Mouse (Mus musculus): ENCODE data around the gene Smim13.
"Not testable (repeated sequence)": the region's sequence is repeated elsewhere in the genome, so short reads cannot be mapped to it uniquely, and the experiment has no call there.

The Smim13 gene

DNA sequence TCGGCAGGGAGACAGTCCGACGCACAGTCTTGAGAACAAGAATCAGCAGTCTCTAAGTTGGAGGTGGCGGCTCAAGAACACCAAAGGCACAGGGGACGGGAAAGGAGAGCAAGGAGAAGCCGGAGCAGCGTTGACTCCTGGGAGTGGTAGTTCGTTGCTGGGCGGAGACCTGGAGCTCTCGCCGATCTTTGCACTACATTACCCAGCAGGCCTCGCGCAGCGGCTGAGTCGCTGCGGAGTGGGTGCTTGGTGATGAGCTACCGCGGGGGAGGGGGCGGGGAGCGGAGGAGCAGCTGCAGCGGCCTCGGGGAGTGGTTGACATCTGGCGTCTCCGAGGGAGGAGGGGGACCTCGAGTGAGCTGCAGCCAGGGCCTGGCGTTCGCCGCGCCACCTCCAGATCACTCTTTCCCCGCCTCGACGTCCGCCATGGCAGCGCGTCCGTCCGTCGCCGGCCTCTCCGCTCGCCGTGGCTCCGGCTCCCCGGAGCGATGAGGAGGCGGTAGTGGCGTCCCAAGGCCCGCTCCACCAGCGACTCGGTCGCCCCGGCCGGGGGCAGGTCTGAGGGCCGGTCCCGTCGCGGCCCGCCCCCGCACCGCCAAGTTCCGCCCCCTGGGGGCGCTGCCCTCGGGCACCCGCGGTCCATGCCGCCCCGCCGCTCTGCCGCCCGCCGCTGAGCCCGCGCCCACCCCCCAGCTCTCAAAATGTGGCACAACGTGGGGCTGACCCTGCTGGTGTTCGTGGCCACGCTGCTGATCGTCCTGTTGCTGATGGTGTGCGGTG, at the start of gene Smim13:
Gene Smim13 (plus strand): TSS at position 307 of the 780 bp plus-strand sequence.
- no peak for TF ChIP-seq NANOG (IDR thresholded peaks at IDR 0.05; ENCODE audit: borderline replicate concordance, low read length)
- no peak for TF ChIP-seq CTCF (conservative IDR thresholded peaks at IDR 0.05; ENCODE audit: low read length)
- no peak for TF ChIP-seq POU5F1 (IDR thresholded peaks at IDR 0.05; ENCODE audit: borderline replicate concordance, low read length)
- peaks cover 41% of the 10 kb centered on the region for H3K4me1 ChIP-seq (replicated peaks; ENCODE audit: low read depth, low read length)
- peak within 1 kb of the TSS; percentile 89 for H3K4me3 ChIP-seq (replicated peaks; ENCODE audit: low read length)
- H3K27me3 ChIP-seq (ENCODE audit: insufficient read depth, low read length) = no peaks in the 10 kb centered on the region; the same call in 1 of the 2 replicates
- no peaks in the 10 kb centered on the region for H3K36me3 ChIP-seq (ENCODE audit: insufficient read depth, low read length)
- H3K9me3 ChIP-seq (ENCODE audit: low read length) = no peaks in the 10 kb centered on the region

DNA sequence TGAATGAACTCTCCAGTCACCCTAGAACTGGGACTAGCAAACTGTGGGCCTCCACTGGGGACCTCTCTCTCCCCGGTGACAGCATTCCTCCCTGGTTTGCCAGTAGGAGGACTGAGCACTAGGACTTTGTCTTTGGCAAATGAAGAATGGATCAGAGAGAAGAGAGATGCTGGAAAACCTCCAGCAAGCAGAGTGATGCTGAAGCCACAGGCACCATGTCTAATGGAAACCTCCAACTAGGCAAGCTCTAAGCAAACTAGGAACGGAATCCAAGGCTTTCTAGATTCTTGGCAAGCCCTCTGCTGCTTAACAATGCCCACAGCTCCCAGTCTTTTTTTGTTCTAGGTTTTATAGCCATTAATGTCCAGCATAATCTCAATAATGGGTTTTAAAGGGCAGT, 48.8 kb upstream of the Smim13 start:
- peaks cover 8% of the 10 kb centered on the region for H3K4me1 ChIP-seq (replicated peaks; ENCODE audit: low read depth, low read length)
- no peak for TF ChIP-seq NANOG (IDR thresholded peaks at IDR 0.05; ENCODE audit: borderline replicate concordance, low read length)
- TF ChIP-seq CTCF (conservative IDR thresholded peaks at IDR 0.05; ENCODE audit: low read length) = no peak
- TF ChIP-seq POU5F1 (IDR thresholded peaks at IDR 0.05; ENCODE audit: borderline replicate concordance, low read length) = no peak
- H3K27me3 ChIP-seq (ENCODE audit: insufficient read depth, low read length) = peaks cover 8% of the 10 kb centered on the region; the same call in 1 of the 2 replicates
- H3K36me3 ChIP-seq (ENCODE audit: insufficient read depth, low read length) = no peaks in the 10 kb centered on the region
- no peak overlapping the region for H3K4me3 ChIP-seq (replicated peaks; ENCODE audit: low read length)
- no peaks in the 10 kb centered on the region for H3K9me3 ChIP-seq (ENCODE audit: low read length)

DNA sequence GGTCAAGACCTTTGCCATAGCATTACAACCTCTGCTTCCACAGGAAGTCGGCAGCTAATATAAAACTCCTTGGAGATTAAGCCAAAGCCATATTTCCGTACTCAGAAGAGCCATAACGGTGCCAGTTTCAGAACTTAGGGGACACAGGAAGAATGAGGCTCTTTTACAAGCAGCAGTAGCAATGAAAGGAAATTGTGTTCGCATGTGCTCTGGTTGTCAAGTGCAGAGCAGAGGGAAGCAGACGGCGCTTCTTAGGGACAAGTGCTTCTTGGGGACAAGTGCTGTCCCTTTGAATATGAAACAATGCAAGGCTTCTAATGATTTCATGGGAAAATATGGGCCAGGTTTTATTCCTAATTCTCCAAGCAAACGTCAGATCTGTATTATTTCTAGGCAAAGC, 46.4 kb upstream of the Smim13 start:
- Histone ChIP-seq H3K27me3 (ENCODE audit: insufficient read depth, low read length) (peaks cover 8% of the 10 kb centered on the region; the same call in 1 of the 2 replicates), H3K4me3 (replicated peaks; ENCODE audit: low read length) (no peak overlapping the region), H3K9me3 (ENCODE audit: low read length) (no peaks in the 10 kb centered on the region), H3K36me3 (ENCODE audit: insufficient read depth, low read length) (no peaks in the 10 kb centered on the region), H3K4me1 (replicated peaks; ENCODE audit: low read depth, low read length) (no peaks in the 10 kb centered on the region; the same call in 1 of the 2 replicates)
- TF ChIP-seq NANOG (IDR thresholded peaks at IDR 0.05; ENCODE audit: borderline replicate concordance, low read length) (no peak), POU5F1 (IDR thresholded peaks at IDR 0.05; ENCODE audit: borderline replicate concordance, low read length) (no peak), CTCF (conservative IDR thresholded peaks at IDR 0.05; ENCODE audit: low read length) (no peak)

DNA sequence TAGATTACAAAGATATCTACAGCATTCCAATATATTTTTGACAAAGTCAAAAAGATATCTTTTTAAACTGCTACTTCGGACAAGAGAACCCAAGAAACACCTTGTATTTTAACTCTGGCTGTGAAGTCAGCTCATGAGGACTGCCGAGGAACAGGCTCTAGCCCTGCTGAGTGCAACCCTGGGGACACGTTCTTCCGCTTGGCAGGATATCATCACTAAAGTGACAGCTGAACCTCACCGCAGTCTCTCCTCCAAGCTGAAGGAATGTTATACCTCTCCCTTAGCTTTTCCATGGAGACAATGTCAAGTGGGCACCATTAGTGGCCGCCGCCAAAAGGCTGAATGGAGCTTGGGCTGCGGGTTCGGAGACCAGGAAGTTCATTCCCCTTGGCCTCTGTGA, 46.0 kb upstream of the Smim13 start:
- TF ChIP-seq CTCF (conservative IDR thresholded peaks at IDR 0.05; ENCODE audit: low read length) (no peak), POU5F1 (IDR thresholded peaks at IDR 0.05; ENCODE audit: borderline replicate concordance, low read length) (no peak), NANOG (IDR thresholded peaks at IDR 0.05; ENCODE audit: borderline replicate concordance, low read length) (no peak)
- H3K36me3 ChIP-seq (ENCODE audit: insufficient read depth, low read length) = no peaks in the 10 kb centered on the region
- peaks cover 8% of the 10 kb centered on the region; the same call in 1 of the 2 replicates for H3K27me3 ChIP-seq (ENCODE audit: insufficient read depth, low read length)

DNA sequence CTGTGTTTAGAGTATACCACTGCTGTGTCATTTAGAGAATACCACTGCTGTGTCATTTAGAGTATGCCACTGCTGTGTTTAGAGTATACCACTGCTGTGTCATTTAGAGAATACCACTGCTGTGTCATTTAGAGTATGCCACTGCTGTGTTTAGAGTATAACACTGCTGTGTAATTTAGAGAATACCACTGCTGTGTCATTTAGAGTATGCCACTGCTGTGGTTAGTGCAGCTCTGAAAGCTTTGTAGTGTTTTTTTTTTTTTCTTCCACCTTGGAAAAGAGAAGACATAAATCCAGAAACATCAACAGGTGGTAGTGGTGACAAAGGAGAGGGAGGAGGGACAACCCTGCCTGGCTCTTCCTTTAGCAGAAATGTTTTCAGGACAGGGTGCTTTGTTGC, 44.1 kb upstream of the Smim13 start:
- H3K4me3 ChIP-seq (replicated peaks; ENCODE audit: low read length); H3K36me3 ChIP-seq (ENCODE audit: insufficient read depth, low read length); H3K4me1 ChIP-seq (replicated peaks; ENCODE audit: low read depth, low read length); H3K9me3 ChIP-seq (ENCODE audit: low read length); H3K27me3 ChIP-seq (ENCODE audit: insufficient read depth, low read length): not testable (repeated sequence)

More for the DNA sequence above, 46.0 kb upstream of the Smim13 start:
- no peaks in the 10 kb centered on the region; the same call in 1 of the 2 replicates for H3K4me1 ChIP-seq (replicated peaks; ENCODE audit: low read depth, low read length)
- no peak overlapping the region for H3K4me3 ChIP-seq (replicated peaks; ENCODE audit: low read length)
- H3K9me3 ChIP-seq (ENCODE audit: low read length) = no peaks in the 10 kb centered on the region

DNA sequence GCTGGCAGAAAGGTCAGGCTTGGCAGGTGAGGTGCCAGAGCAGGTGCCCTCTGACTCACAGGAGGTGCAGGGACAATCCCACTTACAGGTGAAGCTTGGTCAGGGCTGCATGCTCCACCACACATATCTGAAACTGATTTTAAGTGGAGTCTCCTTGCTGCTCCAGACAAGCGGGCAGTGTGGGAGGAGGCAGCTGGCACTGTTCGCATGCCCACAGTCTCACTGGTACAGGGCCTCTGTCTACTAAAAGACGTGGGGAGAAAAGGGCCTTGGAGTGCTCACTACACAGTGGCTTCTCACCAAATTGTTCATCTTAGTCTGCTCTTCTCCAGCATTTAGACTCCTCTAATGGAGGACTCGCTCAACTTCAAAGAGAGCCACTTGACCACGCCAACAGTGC, 43.4 kb upstream of the Smim13 start:
- Histone ChIP-seq H3K27me3 (ENCODE audit: insufficient read depth, low read length) (no peaks in the 10 kb centered on the region), H3K36me3 (ENCODE audit: insufficient read depth, low read length) (no peaks in the 10 kb centered on the region)
- TF ChIP-seq POU5F1 (IDR thresholded peaks at IDR 0.05; ENCODE audit: borderline replicate concordance, low read length) (no peak), NANOG (IDR thresholded peaks at IDR 0.05; ENCODE audit: borderline replicate concordance, low read length) (no peak), CTCF (conservative IDR thresholded peaks at IDR 0.05; ENCODE audit: low read length) (no peak)

DNA sequence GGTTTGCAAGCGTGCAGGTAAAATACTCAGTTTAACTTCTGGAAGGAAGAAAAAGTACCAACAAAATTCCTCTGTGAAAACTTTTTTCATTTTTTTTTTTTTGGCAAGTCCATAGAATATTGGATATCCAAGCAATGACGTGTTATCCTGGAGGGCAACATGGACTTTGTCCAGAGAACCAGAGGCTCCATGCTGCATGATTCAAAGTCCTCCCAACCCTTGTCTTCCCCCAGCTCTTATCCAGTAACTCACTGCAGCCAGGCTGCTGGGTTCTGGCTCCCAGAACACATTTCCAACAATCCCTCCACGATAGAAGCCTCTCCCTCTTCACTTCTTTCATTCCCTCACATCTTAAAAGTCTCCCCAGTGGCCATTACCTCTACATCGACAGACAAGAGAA, 38.4 kb upstream of the Smim13 start:
- Histone ChIP-seq H3K4me1 (replicated peaks; ENCODE audit: low read depth, low read length) (no peaks in the 10 kb centered on the region), H3K27me3 (ENCODE audit: insufficient read depth, low read length) (no peaks in the 10 kb centered on the region), H3K9me3 (ENCODE audit: low read length) (no peaks in the 10 kb centered on the region), H3K4me3 (replicated peaks; ENCODE audit: low read length) (no peak overlapping the region), H3K36me3 (ENCODE audit: insufficient read depth, low read length) (no peaks in the 10 kb centered on the region)
- no peak for TF ChIP-seq POU5F1 (IDR thresholded peaks at IDR 0.05; ENCODE audit: borderline replicate concordance, low read length)
- TF ChIP-seq CTCF (conservative IDR thresholded peaks at IDR 0.05; ENCODE audit: low read length) = no peak
- no peak for TF ChIP-seq NANOG (IDR thresholded peaks at IDR 0.05; ENCODE audit: borderline replicate concordance, low read length)

More for the DNA sequence above, 43.4 kb upstream of the Smim13 start:
- no peaks in the 10 kb centered on the region for H3K9me3 ChIP-seq (ENCODE audit: low read length)
- no peak overlapping the region for H3K4me3 ChIP-seq (replicated peaks; ENCODE audit: low read length)
- no peaks in the 10 kb centered on the region; the same call in 1 of the 2 replicates for H3K4me1 ChIP-seq (replicated peaks; ENCODE audit: low read depth, low read length)

DNA sequence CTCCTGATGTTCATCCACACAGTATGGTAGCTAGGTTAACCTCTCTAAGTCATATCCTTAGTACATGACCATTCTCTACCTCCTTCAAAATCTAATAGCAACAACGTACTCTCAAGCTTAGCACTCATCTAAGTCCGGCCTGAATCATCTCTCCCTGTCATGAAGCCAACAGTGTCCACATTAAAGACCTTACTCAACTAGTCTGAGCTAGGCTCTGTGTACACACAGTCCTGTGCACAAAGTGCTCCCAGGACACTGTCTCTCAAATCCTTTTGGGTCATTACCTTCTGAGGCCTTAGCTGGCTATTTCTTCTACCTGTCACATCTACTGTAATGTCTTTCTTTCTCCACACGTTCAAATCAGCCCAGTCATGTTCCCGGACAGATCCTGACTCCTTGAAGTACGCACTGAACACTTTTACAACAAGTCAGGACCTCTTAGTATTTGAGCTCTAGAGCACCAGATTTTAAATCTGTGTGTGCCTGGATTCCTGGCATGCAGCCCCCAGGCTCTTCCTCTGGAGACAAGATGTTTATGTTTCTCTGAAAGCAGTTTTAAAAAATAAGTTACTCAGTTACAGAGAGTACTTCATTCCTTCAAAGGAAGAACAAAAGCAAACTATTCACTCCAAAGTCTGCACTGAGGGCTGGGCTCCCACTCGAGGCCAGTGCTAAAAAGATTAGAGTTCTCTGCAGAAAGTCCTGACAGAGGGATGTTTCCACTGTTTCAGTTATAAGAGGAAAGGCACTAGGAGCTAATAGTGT, 36.9 kb upstream of the Smim13 start:
- Histone ChIP-seq H3K9me3 (ENCODE audit: low read length) (no peaks in the 10 kb centered on the region), H3K4me3 (replicated peaks; ENCODE audit: low read length) (no peak overlapping the region), H3K4me1 (replicated peaks; ENCODE audit: low read depth, low read length) (no peaks in the 10 kb centered on the region), H3K27me3 (ENCODE audit: insufficient read depth, low read length) (no peaks in the 10 kb centered on the region), H3K36me3 (ENCODE audit: insufficient read depth, low read length) (no peaks in the 10 kb centered on the region)
- TF ChIP-seq POU5F1 (IDR thresholded peaks at IDR 0.05; ENCODE audit: borderline replicate concordance, low read length) = no peak
